Mouse (Mus musculus): Measurements from ENCODE around the gene Olfm2.

GRCm38 (mm10) chr9:20665925-20666324 lies 80.2 kb downstream of the Olfm2 start:
- no peak for TF ChIP-seq CTCF (IDR thresholded peaks at IDR 0.05; ENCODE audit: extremely low read depth, insufficient read depth, insufficient read length, insufficient replicate concordance)
- TF ChIP-seq POLR2A (IDR thresholded peaks at IDR 0.05; ENCODE audit: low read depth, low read length) = no peak

Measured in spleen, adult 2 months (tissue).